Mouse (Mus musculus): ENCODE data around the gene Rufy3. TPM values are rescaled to one million over a fixed set of nuclear protein-coding genes. Genes with fewer than 3 reads are reported as not detected.

Gene Rufy3
- polyA plus RNA-seq, 1 experiment: 6.4 TPM

DNA sequence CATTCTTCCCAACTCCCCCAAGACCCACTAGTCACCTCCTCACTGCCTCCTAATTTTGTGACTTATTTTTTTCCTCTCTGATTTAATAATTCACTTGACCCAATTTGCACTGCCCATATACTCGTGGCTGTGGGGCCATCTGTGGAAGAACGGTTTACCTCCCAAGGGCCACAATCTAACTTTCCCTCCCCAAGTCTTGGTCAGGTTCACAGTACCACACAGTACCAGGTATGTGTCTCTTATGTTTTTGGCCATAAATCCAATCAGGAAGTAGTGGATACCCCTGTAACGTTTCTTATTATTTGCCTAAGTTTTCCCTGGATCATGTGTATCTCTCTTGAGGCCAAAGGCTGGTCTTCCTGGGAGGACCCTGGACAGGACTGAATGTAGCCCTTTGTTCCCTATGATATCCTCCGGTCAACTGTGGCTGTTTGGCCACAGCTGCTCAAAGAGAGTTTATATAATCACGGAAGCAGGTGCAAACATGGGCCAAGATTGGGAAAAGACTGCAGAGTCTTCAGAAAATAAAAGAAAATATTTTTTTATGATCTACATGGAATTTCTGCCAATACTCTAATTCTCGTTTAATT lies 126.8 kb downstream of the Rufy3 start:
- H3K4me3 ChIP-seq (ENCODE audit: control insufficient read depth, insufficient read depth, low read length): no peak overlapping the region
- no peak for TF ChIP-seq POLR2A (IDR thresholded peaks at IDR 0.05; ENCODE audit: control insufficient read depth, extremely low read depth, insufficient read depth, low read length, poor library complexity)
- TF ChIP-seq CTCF (IDR thresholded peaks at IDR 0.05; ENCODE audit: borderline replicate concordance, control insufficient read depth, extremely low read depth, insufficient read depth, low read length, poor library complexity): no peak
- no peak for DNase-seq
- no peak overlapping the region for H3K27ac ChIP-seq (ENCODE audit: control insufficient read depth, insufficient read depth, low read length)
- H3K27me3 ChIP-seq (ENCODE audit: control insufficient read depth, insufficient read depth, low read length): no peaks in the 10 kb centered on the region
- H3K36me3 ChIP-seq (ENCODE audit: control insufficient read depth, insufficient read depth, low read length): no peaks in the 10 kb centered on the region
- WGBS: 84% methylated on average over 6 of the region's 6 CpGs
- no peaks in the 10 kb centered on the region for H3K4me1 ChIP-seq (replicated peaks; ENCODE audit: control insufficient read depth, insufficient read depth, low read length)

DNA sequence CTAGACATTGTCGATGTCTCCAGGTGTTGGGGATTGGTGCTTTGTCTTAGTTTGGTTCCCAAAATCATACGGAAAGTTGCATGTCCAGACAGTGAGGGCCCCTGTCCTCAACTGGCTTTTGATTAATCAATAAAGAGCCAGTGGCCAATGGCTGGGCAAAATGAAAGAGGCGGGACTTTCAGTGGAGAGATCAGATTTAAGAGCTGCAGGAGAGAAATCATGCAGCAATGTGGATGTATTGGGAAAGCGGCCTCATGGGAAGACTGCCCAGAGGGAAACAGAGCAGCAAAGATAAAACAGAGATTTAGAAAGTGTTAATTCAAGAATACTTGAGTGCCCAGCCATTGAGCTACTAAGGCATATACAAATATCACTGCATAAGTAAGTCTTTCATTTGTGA lies 127.7 kb downstream of the Rufy3 start:
- H3K4me1 ChIP-seq (replicated peaks; ENCODE audit: control insufficient read depth, insufficient read depth, low read length): no peaks in the 10 kb centered on the region
- H3K27ac ChIP-seq (ENCODE audit: control insufficient read depth, insufficient read depth, low read length): no peak overlapping the region
- no peak for DNase-seq
- 96% methylated on average over 4 of the region's 4 CpGs for WGBS
- no peak for TF ChIP-seq POLR2A (IDR thresholded peaks at IDR 0.05; ENCODE audit: control insufficient read depth, extremely low read depth, insufficient read depth, low read length, poor library complexity)
- TF ChIP-seq CTCF (IDR thresholded peaks at IDR 0.05; ENCODE audit: borderline replicate concordance, control insufficient read depth, extremely low read depth, insufficient read depth, low read length, poor library complexity): no peak
- H3K36me3 ChIP-seq (ENCODE audit: control insufficient read depth, insufficient read depth, low read length): no peaks in the 10 kb centered on the region
- H3K4me3 ChIP-seq (ENCODE audit: control insufficient read depth, insufficient read depth, low read length): no peak overlapping the region
- H3K27me3 ChIP-seq (ENCODE audit: control insufficient read depth, insufficient read depth, low read length): no peaks in the 10 kb centered on the region

DNA sequence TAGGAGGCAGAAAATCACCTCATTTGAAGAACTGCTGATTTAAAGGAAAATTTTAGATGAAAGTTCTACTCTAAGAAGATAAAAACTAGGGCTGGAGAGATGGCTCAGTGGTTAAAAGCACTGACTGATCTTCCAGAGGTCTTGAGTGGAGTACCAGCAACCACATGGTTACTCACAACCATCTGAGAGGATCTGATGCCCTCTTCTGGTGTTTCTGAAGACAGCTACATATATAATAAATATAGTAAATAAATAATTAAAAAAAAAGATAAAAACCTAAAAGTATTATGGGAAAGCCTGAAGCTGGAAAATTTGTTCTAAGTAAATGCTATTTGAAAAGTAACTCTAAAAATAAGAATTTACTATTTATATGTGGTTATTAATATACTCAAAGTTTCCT lies 128.2 kb downstream of the Rufy3 start:
- Histone ChIP-seq H3K36me3 (ENCODE audit: control insufficient read depth, insufficient read depth, low read length) (no peaks in the 10 kb centered on the region), H3K27ac (ENCODE audit: control insufficient read depth, insufficient read depth, low read length) (no peak overlapping the region), H3K4me3 (ENCODE audit: control insufficient read depth, insufficient read depth, low read length) (no peak overlapping the region), H3K4me1 (replicated peaks; ENCODE audit: control insufficient read depth, insufficient read depth, low read length) (no peaks in the 10 kb centered on the region), H3K27me3 (ENCODE audit: control insufficient read depth, insufficient read depth, low read length) (no peaks in the 10 kb centered on the region)
- DNase-seq: no peak
- TF ChIP-seq POLR2A (IDR thresholded peaks at IDR 0.05; ENCODE audit: control insufficient read depth, extremely low read depth, insufficient read depth, low read length, poor library complexity) (no peak), CTCF (IDR thresholded peaks at IDR 0.05; ENCODE audit: borderline replicate concordance, control insufficient read depth, extremely low read depth, insufficient read depth, low read length, poor library complexity) (no peak)

DNA sequence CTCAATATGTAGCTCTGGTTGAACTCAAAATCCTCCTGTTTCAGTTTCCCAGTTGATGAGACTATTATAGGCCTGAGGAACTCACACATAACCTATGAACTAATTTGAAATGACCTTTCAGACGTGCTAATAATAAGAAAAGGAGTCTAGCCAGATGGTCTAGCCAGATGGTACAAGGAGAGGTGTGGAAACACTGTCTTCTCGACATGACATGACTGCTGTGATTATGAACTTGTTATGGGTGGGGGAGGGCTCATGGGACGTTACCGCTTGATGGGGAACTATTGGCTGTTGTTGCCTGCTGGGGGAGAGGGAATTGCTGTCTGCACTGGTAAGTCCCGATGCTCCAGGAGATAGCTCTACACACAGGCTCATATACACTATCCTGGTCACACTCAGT lies 132.5 kb downstream of the Rufy3 start:
- Histone ChIP-seq H3K4me3 (ENCODE audit: control insufficient read depth, insufficient read depth, low read length) (no peak overlapping the region), H3K27me3 (ENCODE audit: control insufficient read depth, insufficient read depth, low read length) (no peaks in the 10 kb centered on the region), H3K36me3 (ENCODE audit: control insufficient read depth, insufficient read depth, low read length) (no peaks in the 10 kb centered on the region), H3K4me1 (replicated peaks; ENCODE audit: control insufficient read depth, insufficient read depth, low read length) (no peaks in the 10 kb centered on the region), H3K27ac (ENCODE audit: control insufficient read depth, insufficient read depth, low read length) (no peak overlapping the region)
- no peak for DNase-seq
- TF ChIP-seq CTCF (IDR thresholded peaks at IDR 0.05; ENCODE audit: borderline replicate concordance, control insufficient read depth, extremely low read depth, insufficient read depth, low read length, poor library complexity) (no peak), POLR2A (IDR thresholded peaks at IDR 0.05; ENCODE audit: control insufficient read depth, extremely low read depth, insufficient read depth, low read length, poor library complexity) (no peak)
- 87% methylated on average over 5 of the region's 5 CpGs for WGBS

DNA sequence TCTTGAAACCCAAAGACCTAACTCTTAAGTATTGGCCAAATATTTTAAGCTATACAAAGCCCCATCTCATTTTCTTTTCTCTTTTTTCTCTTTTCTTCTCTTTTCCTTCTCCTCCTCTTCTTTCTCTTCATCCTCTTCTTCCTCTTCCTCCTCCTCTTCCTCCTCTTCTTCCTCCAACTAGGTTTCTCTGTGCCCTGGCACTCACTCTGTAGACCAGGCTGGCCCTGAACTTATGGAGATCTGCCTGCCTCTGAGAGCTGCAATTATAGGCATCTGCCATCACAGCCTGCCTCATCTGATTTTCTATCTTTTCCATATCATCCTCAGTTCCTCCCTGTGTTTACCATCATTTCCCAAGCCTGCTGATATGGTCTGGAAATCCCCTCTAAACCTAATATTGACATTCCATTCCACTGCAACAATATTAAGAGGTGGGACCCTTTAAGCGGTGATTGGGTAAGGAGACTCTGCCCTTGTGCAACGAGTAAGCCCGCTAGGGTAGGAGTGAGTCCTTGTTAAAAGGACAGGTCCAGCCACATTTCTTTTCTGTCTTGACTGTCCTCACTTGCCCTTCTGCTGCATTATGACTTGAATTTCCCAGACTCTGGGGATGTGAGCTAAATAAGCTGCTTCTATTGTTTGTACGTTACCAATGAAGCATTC lies 134.5 kb downstream of the Rufy3 start:
- H3K4me3 ChIP-seq (ENCODE audit: control insufficient read depth, insufficient read depth, low read length): no peak overlapping the region
- TF ChIP-seq POLR2A (IDR thresholded peaks at IDR 0.05; ENCODE audit: control insufficient read depth, extremely low read depth, insufficient read depth, low read length, poor library complexity) (no peak), CTCF (IDR thresholded peaks at IDR 0.05; ENCODE audit: borderline replicate concordance, control insufficient read depth, extremely low read depth, insufficient read depth, low read length, poor library complexity) (no peak)
- no peaks in the 10 kb centered on the region for H3K36me3 ChIP-seq (ENCODE audit: control insufficient read depth, insufficient read depth, low read length)
- no peaks in the 10 kb centered on the region for H3K4me1 ChIP-seq (replicated peaks; ENCODE audit: control insufficient read depth, insufficient read depth, low read length)
- DNase-seq: no peak
- WGBS: 83% methylated on average over 4 of the region's 4 CpGs
- H3K27ac ChIP-seq (ENCODE audit: control insufficient read depth, insufficient read depth, low read length): no peak overlapping the region
- H3K27me3 ChIP-seq (ENCODE audit: control insufficient read depth, insufficient read depth, low read length): no peaks in the 10 kb centered on the region

Other genes with a start within 250 kb of the Rufy3 start
- gene Prol1, start 247.7 kb upstream of the Rufy3 start, polyA plus RNA-seq (2012; rRNA removed): not detected in 2 replicates
- gene Amtn, start 188.9 kb upstream of the Rufy3 start, polyA plus RNA-seq (2012; rRNA removed): 1.9 and 2.2 TPM in 2 replicates
- 0.10 and 0.12 TPM in 2 replicates for gene Ambn, start 109.0 kb upstream of the Rufy3 start, polyA plus RNA-seq (2012; rRNA removed)
- gene Enam, start 77.1 kb upstream of the Rufy3 start, polyA plus RNA-seq (2012; rRNA removed): 0.03 TPM in 1 of 2 replicates, not detected in the other
- gene Jchain, start 37.1 kb upstream of the Rufy3 start, polyA plus RNA-seq (2012; rRNA removed): 40.8 and 79.5 TPM in 2 replicates
- 19.0 and 21.3 TPM in 2 replicates for gene Utp3, start 10.6 kb upstream of the Rufy3 start, polyA plus RNA-seq (2012; rRNA removed)
- 27.3 and 42.0 TPM in 2 replicates for gene Grsf1, start 111.1 kb downstream of the Rufy3 start, polyA plus RNA-seq (2012; rRNA removed)
- 3.8 and 4.9 TPM in 2 replicates for gene Mob1b, start 155.8 kb downstream of the Rufy3 start, polyA plus RNA-seq (2012; rRNA removed)
- 58.2 and 75.9 TPM in 2 replicates for gene Dck, start 200.0 kb downstream of the Rufy3 start, polyA plus RNA-seq (2012; rRNA removed)